Mouse (Mus musculus) heart, embryonic 14.5 days (tissue): ENCODE data around the gene Hnrnph2. TPM values are rescaled to one million over a fixed set of nuclear protein-coding genes. Genes with fewer than 3 reads are reported as not detected.

ENCODE experiments used
- ATAC-seq: fragments of 200-750 bp; cut with Nextera tagmentation; 2 replicates; pipeline ENCODE4 v1.8.0; 2017; ENCODE audit warnings: low read depth, moderate TSS enrichment; ENCODE audit not compliant: insufficient number of reproducible peaks, insufficient read depth, low FRiP score
- H3K27ac ChIP-seq, 2 experiments: fragments of 200-500 bp in 1 of 2; fragments of 300-500 bp in 1 of 2; sonication (generic) in 1 of 2; replicated peaks in 1 of 2; 2 replicates each; pipeline ENCODE4 v1.5.1; 2012 to 2014; ENCODE audit warnings: low read depth in 2 of 2, low read length in 2 of 2, control low read depth in 1 of 2, mild to moderate bottlenecking in 1 of 2, mixed read lengths in 1 of 2; ENCODE audit not compliant: control insufficient read depth in 1 of 2, insufficient read depth in 1 of 2
- H3K27me3 ChIP-seq: fragments of 300-500 bp; sonication (generic); 2 replicates; pipeline ENCODE4 v1.6.1; 2014; ENCODE audit warnings: mild to moderate bottlenecking, low read length, control low read depth; ENCODE audit not compliant: control insufficient read depth, insufficient read depth
- H3K36me3 ChIP-seq: fragments of 300-500 bp; sonication (generic); 2 replicates; pipeline ENCODE4 v1.6.1; 2014; ENCODE audit warnings: mild to moderate bottlenecking, control low read depth, low read length, mixed read lengths; ENCODE audit not compliant: control insufficient read depth, insufficient read depth
- H3K4me1 ChIP-seq, 2 experiments: fragments of 200-500 bp in 1 of 2; fragments of 300-500 bp in 1 of 2; sonication (generic) in 1 of 2; 2 replicates each; pipeline ENCODE4 v1.6.1; 2012 to 2014; ENCODE audit warnings: low read length in 2 of 2, control low read depth in 1 of 2, mixed read lengths in 1 of 2; ENCODE audit not compliant: control insufficient read depth in 2 of 2, insufficient read depth in 2 of 2
- H3K4me2 ChIP-seq: fragments of 300-500 bp; sonication (generic); 2 replicates; pipeline ENCODE4 v1.6.1; 2014; ENCODE audit warnings: mild to moderate bottlenecking, low read length
- H3K4me3 ChIP-seq, 2 experiments: fragments of 200-500 bp in 1 of 2; fragments of 300-500 bp in 1 of 2; sonication (generic) in 1 of 2; 2 replicates each; pipeline ENCODE4 v1.5.1; 2012 to 2014; ENCODE audit warnings: low read length in 2 of 2, mild to moderate bottlenecking in 2 of 2, control low read depth in 1 of 2, low read depth in 1 of 2, moderate library complexity in 1 of 2; ENCODE audit not compliant: control insufficient read depth in 1 of 2, insufficient read depth in 1 of 2
- H3K9ac ChIP-seq: fragments of 300-500 bp; sonication (generic); 2 replicates; pipeline ENCODE4 v1.6.1; 2014; ENCODE audit warnings: mild to moderate bottlenecking, low read length
- H3K9me3 ChIP-seq: fragments of 300-500 bp; sonication (generic); 2 replicates; pipeline ENCODE4 v1.6.1; 2016; ENCODE audit warnings: low read length, control low read depth; ENCODE audit not compliant: control insufficient read depth
- WGBS: fragments of 180-500 bp; shearing (Covaris S2); extraction: QIAGEN DNeasy Blood & Tissue Kit; methylation state at CpG from one replicate; pipeline ENCODE4 v1.1.7; 2014; 5-methylcytosine and 5-hydroxymethylcytosine counted together
- polyA plus RNA-seq: library from polyadenylated mRNA; unstranded; fragments of >200 nt; fragmentation: Nextera tagmentation; extraction: Ambion mirVana; gene quantifications from 2 replicates; pipeline ENCODE4 v1.2.1, GENCODE M21; 2014

Hnrnph2 gene
- polyA plus RNA-seq, result 81.0 and 85.6 TPM in 2 replicates

DNA sequence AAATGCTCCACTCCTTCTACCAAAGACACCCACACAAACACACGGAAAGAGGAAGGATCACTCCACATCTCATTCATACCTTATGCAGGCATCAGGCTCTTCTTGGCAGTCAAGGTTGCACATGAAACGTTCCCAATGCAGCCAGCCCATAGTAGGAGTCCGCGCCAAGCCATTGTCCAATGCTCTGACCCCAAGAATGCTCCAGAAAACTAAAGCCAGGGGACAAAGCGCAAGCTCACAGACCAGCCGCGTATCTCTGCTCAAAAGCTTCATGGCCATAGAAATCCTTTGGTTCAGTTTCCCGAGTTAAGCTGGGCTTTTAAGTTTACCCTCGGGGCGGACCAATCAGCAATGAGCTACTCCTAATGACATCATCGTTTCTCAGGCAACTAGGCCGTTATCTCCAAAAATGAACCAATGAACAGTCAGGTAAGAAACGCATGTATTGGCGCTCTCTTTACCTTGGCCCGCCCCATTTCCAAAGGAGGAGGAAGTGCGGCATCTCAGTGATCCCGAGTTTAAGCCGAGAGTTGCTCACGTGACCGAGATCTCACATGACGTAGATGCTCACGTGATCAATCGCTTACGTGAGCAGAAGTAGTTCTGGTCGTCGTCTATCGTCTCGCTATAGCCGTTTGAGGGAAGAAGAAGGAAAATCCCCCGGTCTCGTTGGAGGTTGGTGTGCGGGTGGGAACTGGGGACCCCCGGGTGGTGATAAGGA, at the start of gene Hnrnph2, which contains the start of gene Gla:
Hnrnph2 (plus strand) TSS at position 521 of the 721 bp plus-strand sequence.
Gla (minus strand) TSS at position 467 of the 721 bp plus-strand sequence.
- Histone ChIP-seq H3K4me3 (peak within 1 kb of the TSS; percentile 57 to 81), H3K4me2 (peak within 1 kb of the TSS; percentile 69), H3K27ac (peak within 1 kb of the TSS; percentile 72 to 90), H3K4me1 (peaks cover 0 to 2% of the 10 kb centered on the region in 2 experiments; a peak in 1 of 4 replicates), H3K36me3 (0 out of 2 replicates have a peak, but pooled peaks cover 4% of the 10 kb centered on the region), H3K9ac (peak within 1 kb of the TSS; percentile 78), H3K9me3 (no peaks in the 10 kb centered on the region), H3K27me3 (no peaks in the 10 kb centered on the region)
- ATAC-seq, result peak; percentile 96
- 18% methylated on average over 33 of the region's 33 CpGs for WGBS

DNA sequence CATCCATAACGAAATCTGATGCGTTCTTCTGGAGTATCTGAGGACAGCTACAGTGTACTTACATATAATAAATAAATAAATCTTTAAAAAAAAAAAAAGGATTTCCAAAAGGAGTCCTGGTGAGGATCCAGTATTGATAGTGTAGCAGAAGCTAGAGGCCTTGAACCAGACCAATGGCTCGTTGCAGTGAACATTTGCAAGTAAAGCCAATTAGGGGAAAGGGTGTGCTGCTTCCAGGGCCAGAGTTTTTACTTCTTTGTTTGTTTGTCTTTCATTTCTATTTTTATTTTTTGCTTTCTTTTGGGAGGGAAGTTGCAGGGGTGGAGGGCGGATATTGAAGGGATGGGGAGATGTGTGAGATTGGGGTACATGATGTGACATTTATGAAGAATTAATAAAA, 47.7 kb upstream of the Hnrnph2 start:
- Histone ChIP-seq H3K27me3 (no peaks in the 10 kb centered on the region), H3K4me1 (no peaks in the 10 kb centered on the region), H3K4me3 (no peak overlapping the region), H3K27ac (no peak overlapping the region), H3K9me3 (no peaks in the 10 kb centered on the region), H3K9ac (no peak overlapping the region), H3K36me3 (no peaks in the 10 kb centered on the region), H3K4me2 (no peak overlapping the region)
- ATAC-seq, result no peak
- WGBS, result 73% methylated on average over 4 of the region's 4 CpGs

DNA sequence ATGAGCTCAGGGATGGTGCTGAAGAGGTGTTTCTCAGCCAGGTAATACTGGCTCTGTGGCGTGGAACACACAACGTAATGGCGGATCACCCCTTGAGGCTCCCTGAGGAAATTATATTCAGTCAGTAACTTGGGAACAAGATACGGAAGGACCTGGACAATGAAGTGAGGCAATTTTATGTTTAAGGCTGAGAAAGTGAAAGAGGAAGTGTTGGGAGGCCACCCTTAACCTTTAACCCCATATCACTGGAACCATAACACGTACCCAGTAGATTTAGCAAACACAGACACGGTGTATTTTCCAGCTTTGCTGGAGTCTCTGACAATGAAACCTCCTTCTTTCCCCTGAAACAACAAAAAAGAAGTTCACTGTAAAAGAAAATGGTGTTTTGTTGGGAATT, 46.6 kb upstream of the Hnrnph2 start:
- 55% methylated on average over 6 of the region's 6 CpGs for WGBS
- ATAC-seq, result no peak
- no peak overlapping the region for H3K4me3 ChIP-seq

DNA sequence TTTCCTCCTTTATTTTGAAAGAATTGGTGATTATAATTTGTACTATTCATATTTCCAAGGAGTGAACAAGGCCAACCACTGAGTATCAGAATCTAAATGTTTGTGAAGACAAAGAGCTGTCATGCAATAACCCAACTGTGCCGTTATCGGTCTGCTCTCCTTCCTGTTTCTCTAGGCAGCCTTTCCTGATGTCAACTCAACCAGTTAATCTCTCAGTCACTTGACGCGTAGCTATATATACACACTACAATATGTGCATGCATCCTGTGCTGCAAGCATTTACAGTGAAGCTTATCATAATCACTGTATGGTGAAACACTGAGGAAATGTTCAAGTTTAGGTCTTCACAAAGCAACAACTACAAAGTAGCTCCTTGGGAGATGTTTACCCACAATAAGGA, 36.7 kb upstream of the Hnrnph2 start:
- no peaks in the 10 kb centered on the region for H3K4me1 ChIP-seq
- no peak for ATAC-seq
- H3K36me3 ChIP-seq, result no peaks in the 10 kb centered on the region
- H3K27ac ChIP-seq, result no peak overlapping the region
- H3K4me2 ChIP-seq, result no peak overlapping the region
- H3K27me3 ChIP-seq, result no peaks in the 10 kb centered on the region
- no peak overlapping the region for H3K9ac ChIP-seq
- H3K4me3 ChIP-seq, result no peak overlapping the region
- WGBS, result 46% methylated on average over 4 of the region's 4 CpGs
- no peaks in the 10 kb centered on the region for H3K9me3 ChIP-seq

More for the DNA sequence above, 46.6 kb upstream of the Hnrnph2 start:
- H3K9ac ChIP-seq, result no peak overlapping the region
- no peak overlapping the region for H3K4me2 ChIP-seq
- H3K27ac ChIP-seq, result no peak overlapping the region
- H3K4me1 ChIP-seq, result no peaks in the 10 kb centered on the region
- H3K36me3 ChIP-seq, result no peaks in the 10 kb centered on the region
- no peaks in the 10 kb centered on the region for H3K27me3 ChIP-seq
- no peaks in the 10 kb centered on the region for H3K9me3 ChIP-seq

DNA sequence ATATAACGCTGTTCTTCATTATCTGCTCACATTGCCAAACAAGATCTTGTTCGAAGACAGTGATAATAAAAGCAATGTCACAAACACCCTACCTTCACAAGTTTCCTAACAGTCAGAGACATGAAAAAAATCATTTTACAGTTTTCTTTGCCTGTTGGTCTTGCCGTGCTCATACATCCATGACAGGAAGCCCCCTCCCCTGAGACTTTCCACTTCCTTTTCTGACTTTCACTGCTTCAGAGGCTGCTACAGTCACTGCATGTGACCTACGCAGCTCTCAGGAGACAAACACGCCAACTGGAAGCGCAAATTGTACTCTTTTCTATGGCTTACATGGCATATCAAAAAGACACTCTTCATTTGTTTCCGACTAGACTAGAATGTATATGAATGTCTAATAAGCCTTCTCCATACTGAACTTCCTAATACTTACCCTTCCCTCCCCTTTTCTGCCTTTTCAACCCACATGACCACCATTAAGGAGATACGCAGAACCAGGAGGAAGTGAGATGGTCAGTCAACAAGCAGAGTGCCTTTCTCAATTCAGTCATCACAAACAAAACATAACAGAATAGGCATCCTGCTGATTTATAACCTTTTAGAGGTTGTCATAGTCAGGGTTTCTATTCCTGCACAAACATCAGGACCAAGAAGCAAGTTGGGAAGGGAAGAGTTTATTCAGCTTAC, 34.3 kb upstream of the Hnrnph2 start:
- H3K9me3 ChIP-seq, result no peaks in the 10 kb centered on the region
- no peak overlapping the region for H3K4me3 ChIP-seq
- no peak for ATAC-seq
- no peaks in the 10 kb centered on the region for H3K27me3 ChIP-seq
- 71% methylated on average over 8 of the region's 8 CpGs for WGBS
- H3K4me2 ChIP-seq, result no peak overlapping the region
- H3K9ac ChIP-seq, result no peak overlapping the region
- H3K36me3 ChIP-seq, result no peaks in the 10 kb centered on the region
- H3K27ac ChIP-seq, result no peak overlapping the region
- H3K4me1 ChIP-seq, result no peaks in the 10 kb centered on the region

DNA sequence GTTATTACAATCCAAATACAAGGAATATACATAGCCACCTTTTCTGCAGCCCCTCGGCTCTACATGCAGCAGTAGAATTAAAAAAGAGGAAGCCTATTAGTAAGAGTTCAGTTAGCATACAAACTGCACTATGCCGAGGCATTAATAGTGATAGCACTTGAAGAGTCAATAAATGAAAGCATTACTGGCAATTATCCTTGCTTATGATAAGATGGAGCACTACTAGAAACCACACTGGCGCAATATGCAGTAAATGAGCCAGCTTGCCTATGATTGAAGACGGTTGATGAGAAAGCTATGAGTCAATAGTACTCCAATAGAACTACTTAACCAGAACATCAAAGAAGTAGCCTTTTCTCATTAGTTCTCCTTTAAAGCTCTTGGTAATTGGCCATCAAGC, 23.1 kb upstream of the Hnrnph2 start:
- Histone ChIP-seq H3K9me3 (no peaks in the 10 kb centered on the region), H3K27ac (no peak overlapping the region), H3K4me1 (no peaks in the 10 kb centered on the region), H3K36me3 (no peaks in the 10 kb centered on the region), H3K4me3 (no peak overlapping the region), H3K27me3 (no peaks in the 10 kb centered on the region), H3K4me2 (no peak overlapping the region), H3K9ac (no peak overlapping the region)
- 72% methylated on average over 4 of the region's 4 CpGs for WGBS
- ATAC-seq, result no peak

DNA sequence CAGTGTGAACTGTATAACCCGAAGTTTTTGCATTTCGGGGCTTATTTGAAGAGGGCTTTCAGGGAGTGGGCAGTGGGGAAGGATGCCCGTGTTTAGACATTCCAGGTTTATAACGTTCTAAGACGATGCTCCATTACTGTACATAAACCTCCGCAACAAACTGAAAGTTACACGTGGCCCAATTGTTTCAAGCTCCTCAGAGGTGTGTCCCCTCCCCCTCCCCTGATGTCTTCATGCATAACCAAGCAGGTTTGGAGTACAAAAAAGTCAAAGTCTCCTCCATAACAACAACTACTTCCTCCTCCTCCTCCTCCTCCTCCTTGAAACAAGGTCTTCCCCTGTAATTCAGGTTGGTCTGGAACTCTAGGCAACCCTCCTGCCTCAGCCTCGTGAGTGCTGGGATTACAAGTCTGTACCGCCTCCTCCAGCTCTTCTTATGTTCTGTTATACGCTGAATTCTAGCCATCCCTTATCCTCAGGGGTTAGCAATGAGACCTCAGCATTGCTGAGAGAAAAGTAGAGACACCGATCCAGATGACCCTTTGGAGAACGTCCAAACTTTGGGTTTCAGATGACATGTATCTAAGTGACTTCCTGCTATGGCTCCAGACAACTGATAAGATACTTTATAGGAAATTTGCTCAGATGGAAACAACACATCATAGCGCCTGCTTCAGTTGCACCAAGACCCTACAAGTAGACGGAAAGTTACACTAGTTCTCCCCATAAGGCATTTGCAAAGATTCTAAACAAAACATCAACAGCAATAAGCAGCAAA, 20.3 kb upstream of the Hnrnph2 start:
- Histone ChIP-seq H3K4me2 (no peak overlapping the region), H3K4me3 (no peak overlapping the region), H3K9me3 (no peaks in the 10 kb centered on the region), H3K27ac (no peak overlapping the region), H3K27me3 (no peaks in the 10 kb centered on the region), H3K36me3 (no peaks in the 10 kb centered on the region), H3K9ac (no peak overlapping the region), H3K4me1 (no peaks in the 10 kb centered on the region)
- no peak for ATAC-seq
- WGBS, result 74% methylated on average over 14 of the region's 14 CpGs
